Mouse (Mus musculus): ENCODE data around the gene Fam181a. TPM values are rescaled to one million over a fixed set of nuclear protein-coding genes. Genes with fewer than 3 reads are reported as not detected.
A peak's percentile ranks its signal among the peaks of the same experiment; 100 is the strongest.

Gene Fam181a
- polyA plus RNA-seq, 1 experiment from 2014 or later = not detected

- H3K36me3 ChIP-seq (replicated peaks; ENCODE audit: insufficient read depth, low read length) = no peaks in the 10 kb centered on the region
- ATAC-seq (no peak), DNase-seq (no peak)
- peaks cover 7% of the 10 kb centered on the region for H3K4me1 ChIP-seq (ENCODE audit: insufficient read depth)
- 84% methylated on average over 6 of the region's 6 CpGs for WGBS (ENCODE audit: insufficient replicate concordance)
- H3K4me2 ChIP-seq (ENCODE audit: low read depth, low read length) = no peak overlapping the region
- TF ChIP-seq EP300 (IDR thresholded peaks at IDR 0.05; ENCODE audit: low read depth) (no peak), CTCF (IDR thresholded peaks at IDR 0.05; ENCODE audit: low read depth) (no peak)
- no peak overlapping the region for H3K9ac ChIP-seq (replicated peaks)
- H3K9me3 ChIP-seq (ENCODE audit: low read length) = no peaks in the 10 kb centered on the region
- no peak overlapping the region for H3K27ac ChIP-seq (ENCODE audit: low read depth)
- H3K4me3 ChIP-seq (ENCODE audit: low read depth, low read length) = no peak overlapping the region
- H3K27me3 ChIP-seq (ENCODE audit: insufficient read depth, low read length) = peaks cover 19% of the 10 kb centered on the region
These were observed 2.5 kb downstream of the Fam181a start for GRCm38 (mm10) chr12:103313274-103313673.

GRCm38 (mm10) chr12:103313871-103314639, 3.3 kb downstream of the Fam181a start:
- Histone ChIP-seq H3K9me3 (ENCODE audit: low read length) (no peaks in the 10 kb centered on the region), H3K4me1 (ENCODE audit: insufficient read depth) (peaks cover 7% of the 10 kb centered on the region), H3K36me3 (replicated peaks; ENCODE audit: insufficient read depth, low read length) (no peaks in the 10 kb centered on the region), H3K27ac (ENCODE audit: low read depth) (no peak overlapping the region), H3K27me3 (ENCODE audit: insufficient read depth, low read length) (peaks cover 19% of the 10 kb centered on the region), H3K4me3 (ENCODE audit: low read depth, low read length) (no peak overlapping the region), H3K9ac (replicated peaks) (no peak overlapping the region), H3K4me2 (ENCODE audit: low read depth, low read length) (no peak overlapping the region)
- WGBS (ENCODE audit: insufficient replicate concordance) = 77% methylated on average over 21 of the region's 21 CpGs
- no peak for ATAC-seq
- TF ChIP-seq CTCF (IDR thresholded peaks at IDR 0.05; ENCODE audit: low read depth) = no peak
- TF ChIP-seq EP300 (IDR thresholded peaks at IDR 0.05; ENCODE audit: low read depth) = no peak
- DNase-seq = no peak

- H3K4me2 ChIP-seq (ENCODE audit: low read depth, low read length) = no peak overlapping the region
- H3K9ac ChIP-seq (replicated peaks) = no peak overlapping the region
- DNase-seq = peak; percentile 21
- no peaks in the 10 kb centered on the region for H3K36me3 ChIP-seq (replicated peaks; ENCODE audit: insufficient read depth, low read length)
- ATAC-seq = no peak
- H3K27me3 ChIP-seq (ENCODE audit: insufficient read depth, low read length) = peaks cover 19% of the 10 kb centered on the region
- H3K9me3 ChIP-seq (ENCODE audit: low read length) = no peaks in the 10 kb centered on the region
- H3K4me1 ChIP-seq (ENCODE audit: insufficient read depth) = peaks cover 7% of the 10 kb centered on the region
- no peak overlapping the region for H3K27ac ChIP-seq (ENCODE audit: low read depth)
- no peak overlapping the region for H3K4me3 ChIP-seq (ENCODE audit: low read depth, low read length)
- 12% methylated on average over 24 of the region's 25 CpGs for WGBS (ENCODE audit: insufficient replicate concordance)
- no peak for TF ChIP-seq CTCF (IDR thresholded peaks at IDR 0.05; ENCODE audit: low read depth)
- TF ChIP-seq EP300 (IDR thresholded peaks at IDR 0.05; ENCODE audit: low read depth) = no peak
These were observed 4.0 kb downstream of the Fam181a start for GRCm38 (mm10) chr12:103314640-103315361.

- Histone ChIP-seq H3K4me2 (ENCODE audit: low read depth, low read length) (no peak overlapping the region), H3K4me3 (ENCODE audit: low read depth, low read length) (no peak overlapping the region), H3K9me3 (ENCODE audit: low read length) (no peaks in the 10 kb centered on the region), H3K9ac (replicated peaks) (no peak overlapping the region), H3K27me3 (ENCODE audit: insufficient read depth, low read length) (peaks cover 19% of the 10 kb centered on the region), H3K27ac (ENCODE audit: low read depth) (no peak overlapping the region), H3K36me3 (replicated peaks; ENCODE audit: insufficient read depth, low read length) (no peaks in the 10 kb centered on the region), H3K4me1 (ENCODE audit: insufficient read depth) (peaks cover 7% of the 10 kb centered on the region)
- WGBS (ENCODE audit: insufficient replicate concordance) = 45% methylated on average over 20 of the region's 20 CpGs
- ATAC-seq (no peak), DNase-seq (no peak)
- TF ChIP-seq CTCF (IDR thresholded peaks at IDR 0.05; ENCODE audit: low read depth) (no peak), EP300 (IDR thresholded peaks at IDR 0.05; ENCODE audit: low read depth) (no peak)
These were observed 5.2 kb downstream of the Fam181a start for GRCm38 (mm10) chr12:103315831-103316545.

GRCm38 (mm10) chr12:103322801-103323200, 12.0 kb downstream of the Fam181a start:
- TF ChIP-seq EP300 (IDR thresholded peaks at IDR 0.05; ENCODE audit: low read depth) = no peak
- peak; percentile 80 for TF ChIP-seq CTCF (IDR thresholded peaks at IDR 0.05; ENCODE audit: low read depth)
- 36% methylated on average over 3 of the region's 3 CpGs for WGBS (ENCODE audit: insufficient replicate concordance)
- DNase-seq = peak; percentile 52
- no peaks in the 10 kb centered on the region for H3K36me3 ChIP-seq (replicated peaks; ENCODE audit: insufficient read depth, low read length)
- peaks cover 11% of the 10 kb centered on the region for H3K27me3 ChIP-seq (ENCODE audit: insufficient read depth, low read length)
- ATAC-seq = no peak
- H3K4me3 ChIP-seq (ENCODE audit: low read depth, low read length) = no peak overlapping the region
- no peak overlapping the region for H3K4me2 ChIP-seq (ENCODE audit: low read depth, low read length)
- H3K4me1 ChIP-seq (ENCODE audit: insufficient read depth) = peaks cover 23% of the 10 kb centered on the region
- no peaks in the 10 kb centered on the region for H3K9me3 ChIP-seq (ENCODE audit: low read length)
- H3K9ac ChIP-seq (replicated peaks) = no peak overlapping the region
- no peak overlapping the region for H3K27ac ChIP-seq (ENCODE audit: low read depth)
